Mouse (Mus musculus): Measurements from ENCODE around the gene Lcorl.

Gene Lcorl

GRCm38 (mm10) chr5:45857254-45858011 lies at the start of gene Lcorl:
Lcorl (minus strand) TSS chr5:45857615.
- ATAC-seq (ENCODE audit: insufficient number of reproducible peaks, low FRiP score, low TSS enrichment) = peak; percentile 98

- no peak for ATAC-seq (ENCODE audit: insufficient number of reproducible peaks, low FRiP score, low TSS enrichment)
Observed at GRCm38 (mm10) chr5:45904683-45905082, 47.3 kb upstream of the Lcorl start.

- ATAC-seq (ENCODE audit: insufficient number of reproducible peaks, low FRiP score, low TSS enrichment) = no peak
Observed at GRCm38 (mm10) chr5:45903246-45903645, 45.8 kb upstream of the Lcorl start.

GRCm38 (mm10) chr5:45895362-45895761 lies 37.9 kb upstream of the Lcorl start:
- ATAC-seq (ENCODE audit: insufficient number of reproducible peaks, low FRiP score, low TSS enrichment) = no peak

GRCm38 (mm10) chr5:45893696-45894095 lies 36.3 kb upstream of the Lcorl start:
- no peak for ATAC-seq (ENCODE audit: insufficient number of reproducible peaks, low FRiP score, low TSS enrichment)

- no peak for ATAC-seq (ENCODE audit: insufficient number of reproducible peaks, low FRiP score, low TSS enrichment)
Observed at GRCm38 (mm10) chr5:45876328-45876727, 18.9 kb upstream of the Lcorl start.

- ATAC-seq (ENCODE audit: insufficient number of reproducible peaks, low FRiP score, low TSS enrichment) = no peak
Observed at GRCm38 (mm10) chr5:45875472-45875871, 18.1 kb upstream of the Lcorl start.

- ATAC-seq (ENCODE audit: insufficient number of reproducible peaks, low FRiP score, low TSS enrichment) = no peak
Observed at GRCm38 (mm10) chr5:45874284-45875030, 17.0 kb upstream of the Lcorl start.

GRCm38 (mm10) chr5:45858368-45858767 lies 953 bp upstream of the Lcorl start:
- no peak for ATAC-seq (ENCODE audit: insufficient number of reproducible peaks, low FRiP score, low TSS enrichment)

- no peak; the same call in 1 of the 2 replicates for ATAC-seq (ENCODE audit: insufficient number of reproducible peaks, low FRiP score, low TSS enrichment)
Observed at GRCm38 (mm10) chr5:45856876-45857253, 550 bp downstream of the Lcorl start.

- ATAC-seq (ENCODE audit: insufficient number of reproducible peaks, low FRiP score, low TSS enrichment) = peak; percentile 39
Observed at GRCm38 (mm10) chr5:45856303-45856821, 1.1 kb downstream of the Lcorl start.

GRCm38 (mm10) chr5:45855526-45856302 lies 1.7 kb downstream of the Lcorl start:
- ATAC-seq (ENCODE audit: insufficient number of reproducible peaks, low FRiP score, low TSS enrichment) = peak; percentile 18; the same call in 1 of the 2 replicates

GRCm38 (mm10) chr5:45844723-45845122 lies 12.7 kb downstream of the Lcorl start:
- no peak for ATAC-seq (ENCODE audit: insufficient number of reproducible peaks, low FRiP score, low TSS enrichment)

GRCm38 (mm10) chr5:45835131-45835530 lies 22.3 kb downstream of the Lcorl start:
- ATAC-seq (ENCODE audit: insufficient number of reproducible peaks, low FRiP score, low TSS enrichment) = no peak

- no peak for ATAC-seq (ENCODE audit: insufficient number of reproducible peaks, low FRiP score, low TSS enrichment)
Observed at GRCm38 (mm10) chr5:45811527-45811926, 45.9 kb downstream of the Lcorl start.

GRCm38 (mm10) chr5:45791864-45792263 lies 65.6 kb downstream of the Lcorl start:
- ATAC-seq (ENCODE audit: insufficient number of reproducible peaks, low FRiP score, low TSS enrichment) = peak; percentile 66; the same call in 1 of the 2 replicates

GRCm38 (mm10) chr5:45790221-45790620 lies 67.2 kb downstream of the Lcorl start:
- ATAC-seq (ENCODE audit: insufficient number of reproducible peaks, low FRiP score, low TSS enrichment) = no peak

GRCm38 (mm10) chr5:45757502-45758121 lies 99.8 kb downstream of the Lcorl start:
- no peak for ATAC-seq (ENCODE audit: insufficient number of reproducible peaks, low FRiP score, low TSS enrichment)

- no peak for ATAC-seq (ENCODE audit: insufficient number of reproducible peaks, low FRiP score, low TSS enrichment)
Observed at GRCm38 (mm10) chr5:45737911-45738310, 119.5 kb downstream of the Lcorl start.

- no peak for ATAC-seq (ENCODE audit: insufficient number of reproducible peaks, low FRiP score, low TSS enrichment)
Observed at GRCm38 (mm10) chr5:45733751-45734150, 123.7 kb downstream of the Lcorl start.
